Mouse (Mus musculus) MEL (cell line): ENCODE measurements around the gene 2810021J22Rik.
A peak's percentile ranks its signal among the peaks of the same experiment; 100 is the strongest.

Experiments used
- CHD1 ChIP-seq: IDR thresholded peaks from 2 replicates; pipeline ENCODE4 v1.6.1; 2012; ENCODE audit warnings: low read depth, mild to moderate bottlenecking, inconsistent platforms, low read length, improper control_type of control experiment
- CTCF ChIP-seq, 3 experiments: IDR thresholded peaks in 2 of 3; conservative IDR thresholded peaks in 1 of 3; 2 replicates each; pipeline ENCODE4 v1.5.1; 2011 to 2012; ENCODE audit warnings: low read length in 3 of 3, low read depth in 2 of 3, mild to moderate bottlenecking in 2 of 3, improper control_type of control experiment in 1 of 3, inconsistent platforms in 1 of 3, mixed read lengths in 1 of 3, moderate library complexity in 1 of 3; ENCODE audit not compliant: control insufficient read depth in 1 of 3, insufficient read depth in 1 of 3, poor library complexity in 1 of 3, severe bottlenecking in 1 of 3
- ETS1 ChIP-seq: IDR thresholded peaks from 2 replicates; pipeline ENCODE4 v1.6.1; 2012; ENCODE audit warnings: low read depth, mild to moderate bottlenecking, inconsistent platforms, low read length, improper control_type of control experiment, moderate library complexity
- MAZ ChIP-seq: IDR thresholded peaks from 2 replicates; pipeline ENCODE4 v1.6.1; 2012; ENCODE audit warnings: low read depth, mild to moderate bottlenecking, inconsistent platforms, low read length, improper control_type of control experiment
- TAL1 ChIP-seq: IDR thresholded peaks from 2 replicates; pipeline ENCODE4 v1.6.1; 2012; ENCODE audit warnings: mild to moderate bottlenecking, inconsistent platforms, low read length, moderate library complexity, mixed read lengths
- ZC3H11A ChIP-seq: IDR thresholded peaks from 2 replicates; pipeline ENCODE4 v1.6.1; 2012; ENCODE audit warnings: low read depth, mild to moderate bottlenecking, inconsistent platforms, low read length, improper control_type of control experiment

DNA sequence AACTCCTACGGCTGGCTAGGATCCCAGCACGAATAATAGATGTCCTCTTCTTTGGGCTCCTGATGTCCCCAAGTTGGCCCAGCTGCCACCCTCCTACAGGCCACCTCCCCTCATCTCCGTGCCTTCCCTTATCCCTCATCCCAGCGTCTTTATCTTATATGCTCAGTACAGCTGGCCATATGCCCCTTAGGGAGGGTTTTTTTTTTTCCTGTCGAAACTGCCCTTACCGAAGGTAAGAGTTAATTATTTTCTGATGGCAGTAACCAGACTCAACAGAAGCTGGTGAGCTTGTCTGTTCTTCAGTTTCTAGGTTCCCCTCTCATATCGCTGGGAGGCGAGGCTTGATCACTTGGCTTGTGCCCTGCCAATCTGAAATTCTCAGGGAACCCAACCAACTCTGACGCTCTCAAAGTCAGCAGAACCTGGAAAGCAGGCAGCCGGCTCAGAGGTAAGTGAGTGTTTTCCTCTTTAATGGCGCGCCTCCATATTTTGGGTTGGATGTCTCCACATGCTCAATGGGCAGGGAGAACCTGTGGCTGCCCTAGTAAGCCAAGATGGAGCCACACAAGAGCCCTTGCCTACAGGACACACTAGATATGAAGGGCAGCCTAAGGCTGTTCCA, 50.8 kb downstream of the 2810021J22Rik start, which contains the start of gene Btnl10:
- TF ChIP-seq CHD1 (peak; percentile 37; the same call in 1 of the 2 replicates), TAL1 (peak; percentile 70), CTCF (IDR thresholded peaks at IDR 0.05 in 2 of 3, conservative IDR thresholded peaks at IDR 0.05 in 1 of 3; ENCODE audit: control insufficient read depth in 1 of 3, insufficient read depth in 1 of 3, low read depth in 2 of 3, low read length in 3 of 3, poor library complexity in 1 of 3, severe bottlenecking in 1 of 3) (no peak), MAZ (peak; percentile 56; the same call in 1 of the 2 replicates), ETS1 (peak; percentile 74), ZC3H11A (no peak; the same call in 1 of the 2 replicates)
